Mouse (Mus musculus) heart, embryonic 12.5 days (tissue): ENCODE data around the gene Pex7. TPM values are rescaled to one million over a fixed set of nuclear protein-coding genes. Genes with fewer than 3 reads are reported as not detected.

ENCODE experiments used
- ATAC-seq: fragments of 200-750 bp; cut with Nextera tagmentation; 2 replicates; pipeline ENCODE4 v1.8.0; 2017; ENCODE audit warnings: moderate TSS enrichment, moderate library complexity; ENCODE audit not compliant: insufficient number of reproducible peaks, low FRiP score
- H3K27ac ChIP-seq: fragments of 300-500 bp; sonication (generic); 2 replicates; pipeline ENCODE4 v1.5.1; 2016; ENCODE audit warnings: mild to moderate bottlenecking, moderate library complexity; ENCODE audit not compliant: poor library complexity, severe bottlenecking
- H3K27me3 ChIP-seq: fragments of 300-500 bp; sonication (generic); replicated peaks from 2 replicates; pipeline ENCODE4 v1.6.1; 2016; ENCODE audit warnings: mild to moderate bottlenecking, moderate library complexity
- H3K36me3 ChIP-seq: fragments of 300-500 bp; sonication (generic); 2 replicates; pipeline ENCODE4 v1.6.1; 2016; ENCODE audit warnings: mild to moderate bottlenecking, moderate library complexity
- H3K4me1 ChIP-seq: fragments of 300-500 bp; sonication (generic); replicated peaks from 2 replicates; pipeline ENCODE4 v1.6.1; 2016; ENCODE audit warnings: mild to moderate bottlenecking
- H3K4me2 ChIP-seq: fragments of 300-500 bp; sonication (generic); 2 replicates; pipeline ENCODE4 v1.6.1; 2016; ENCODE audit warnings: mild to moderate bottlenecking, moderate library complexity
- H3K4me3 ChIP-seq: fragments of 300-500 bp; sonication (generic); 2 replicates; pipeline ENCODE4 v1.5.1; 2016; ENCODE audit warnings: mild to moderate bottlenecking
- H3K9ac ChIP-seq: fragments of 300-500 bp; sonication (generic); 2 replicates; pipeline ENCODE4 v1.6.1; 2016; ENCODE audit warnings: mild to moderate bottlenecking, moderate library complexity
- H3K9me3 ChIP-seq: fragments of 300-500 bp; sonication (generic); replicated peaks from 2 replicates; pipeline ENCODE4 v1.6.1; 2016; ENCODE audit warnings: mild to moderate bottlenecking, moderate library complexity
- WGBS: fragments of 180-500 bp; shearing (Covaris S2); methylation state at CpG from one replicate; pipeline ENCODE4 v1.1.7; 2016; 5-methylcytosine and 5-hydroxymethylcytosine counted together
- polyA plus RNA-seq: library from polyadenylated mRNA; unstranded; fragments of >200 nt; fragmentation: Nextera tagmentation; extraction: Ambion mirVana; gene quantifications from 2 replicates; pipeline ENCODE4 v1.2.1, GENCODE M21; 2016

The Pex7 gene
- polyA plus RNA-seq, 1 experiment from 2014 or later, result 36.4 TPM

- H3K9ac ChIP-seq, result no peak overlapping the region
- no peaks in the 10 kb centered on the region for H3K27me3 ChIP-seq
- no peak for ATAC-seq
- H3K36me3 ChIP-seq, result no peaks in the 10 kb centered on the region
- H3K4me1 ChIP-seq, result peaks cover 33% of the 10 kb centered on the region
- no peak overlapping the region for H3K4me3 ChIP-seq
- H3K27ac ChIP-seq, result no peak overlapping the region
- no peak overlapping the region for H3K4me2 ChIP-seq
- 94% methylated on average over 3 of the region's 3 CpGs for WGBS
- H3K9me3 ChIP-seq, result no peaks in the 10 kb centered on the region
Observed at GRCm38 (mm10) chr10:19942621-19943020, 35.1 kb upstream of the Pex7 start.

DNA sequence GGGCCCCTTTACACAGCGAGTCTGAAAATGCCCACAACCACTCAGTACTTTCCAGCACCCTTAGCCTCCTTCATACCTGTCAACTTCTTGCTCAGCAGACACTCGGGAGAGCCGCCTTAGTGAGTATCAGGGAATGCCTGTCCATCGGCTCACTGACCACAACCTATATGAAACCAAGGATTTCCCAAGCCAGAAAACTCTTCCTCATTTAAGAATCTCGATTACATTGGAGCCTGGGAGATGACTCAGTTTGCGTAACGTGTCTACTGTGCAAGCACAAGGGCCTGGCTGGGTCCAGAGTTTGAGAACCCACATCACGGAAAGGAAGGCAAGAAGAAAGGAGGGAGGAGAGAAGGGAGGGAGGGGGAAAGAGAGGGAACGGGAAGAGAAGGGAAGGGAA is 34.4 kb upstream of the Pex7 start:
- Histone ChIP-seq H3K27ac (no peak overlapping the region), H3K4me3 (no peak overlapping the region), H3K9me3 (no peaks in the 10 kb centered on the region), H3K27me3 (no peaks in the 10 kb centered on the region), H3K9ac (no peak overlapping the region), H3K4me1 (peaks cover 40% of the 10 kb centered on the region), H3K36me3 (no peaks in the 10 kb centered on the region), H3K4me2 (no peak overlapping the region)
- ATAC-seq, result no peak
- 80% methylated on average over 9 of the region's 9 CpGs for WGBS

- Histone ChIP-seq H3K27ac (0 out of 2 replicates have a peak overlapping the region, but pooled peaks have one; percentile 16), H3K9me3 (no peaks in the 10 kb centered on the region), H3K4me3 (no peak overlapping the region), H3K27me3 (no peaks in the 10 kb centered on the region), H3K9ac (no peak overlapping the region), H3K4me2 (no peak overlapping the region), H3K36me3 (no peaks in the 10 kb centered on the region), H3K4me1 (peaks cover 45% of the 10 kb centered on the region)
- no peak for ATAC-seq
- WGBS, result 17% methylated on average over 6 of the region's 6 CpGs
Observed at GRCm38 (mm10) chr10:19941063-19941462, 33.6 kb upstream of the Pex7 start.

DNA sequence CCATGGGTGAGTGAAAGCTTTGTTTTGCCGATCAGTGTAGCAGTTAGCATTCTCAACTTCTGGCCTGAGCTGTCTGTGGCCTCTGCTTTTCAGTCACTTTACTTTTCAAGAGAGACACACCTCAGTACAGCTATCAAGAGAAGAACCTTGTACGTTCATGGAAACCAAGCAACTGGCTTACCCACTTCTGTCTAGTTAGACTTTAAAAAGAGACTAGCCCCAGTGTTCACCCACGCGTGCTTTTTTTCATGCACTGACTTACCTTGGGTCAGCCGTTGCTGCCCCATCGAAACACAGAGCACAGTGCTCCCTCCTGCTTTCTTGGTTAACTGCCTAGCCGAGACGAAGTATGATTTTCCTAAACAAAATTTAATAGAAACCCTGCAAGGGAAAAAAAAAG is 33.1 kb upstream of the Pex7 start:
- no peak overlapping the region for H3K9ac ChIP-seq
- 86% methylated on average over 8 of the region's 8 CpGs for WGBS
- H3K4me1 ChIP-seq, result peaks cover 45% of the 10 kb centered on the region
- no peaks in the 10 kb centered on the region for H3K36me3 ChIP-seq
- no peaks in the 10 kb centered on the region for H3K9me3 ChIP-seq
- ATAC-seq, result no peak
- H3K27me3 ChIP-seq, result no peaks in the 10 kb centered on the region
- no peak overlapping the region for H3K4me3 ChIP-seq
- H3K4me2 ChIP-seq, result no peak overlapping the region
- H3K27ac ChIP-seq, result no peak overlapping the region

DNA sequence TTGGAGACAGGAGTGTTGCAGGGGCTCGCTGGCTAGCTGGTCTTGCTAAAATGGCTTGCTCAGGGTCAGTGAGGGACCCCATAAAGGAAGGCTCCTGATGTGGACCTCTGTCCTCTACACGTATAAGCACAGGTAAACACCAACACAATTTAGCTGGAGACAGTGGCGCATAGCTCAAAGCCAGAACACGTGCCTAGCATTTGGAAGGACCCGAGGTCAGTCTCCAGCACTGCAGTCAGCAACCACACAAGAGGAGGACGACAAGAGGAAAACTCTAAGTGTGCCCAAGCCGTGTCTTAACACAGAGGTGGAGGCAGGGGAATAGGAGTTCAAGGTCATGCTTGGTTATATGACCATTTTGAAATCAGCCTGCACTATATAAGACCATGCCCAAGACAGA is 32.6 kb upstream of the Pex7 start:
- Histone ChIP-seq H3K4me1 (peaks cover 45% of the 10 kb centered on the region), H3K27me3 (no peaks in the 10 kb centered on the region), H3K27ac (no peak overlapping the region), H3K9ac (no peak overlapping the region), H3K36me3 (no peaks in the 10 kb centered on the region), H3K9me3 (no peaks in the 10 kb centered on the region), H3K4me2 (no peak overlapping the region), H3K4me3 (no peak overlapping the region)
- WGBS, result 78% methylated on average over 7 of the region's 7 CpGs
- no peak for ATAC-seq

DNA sequence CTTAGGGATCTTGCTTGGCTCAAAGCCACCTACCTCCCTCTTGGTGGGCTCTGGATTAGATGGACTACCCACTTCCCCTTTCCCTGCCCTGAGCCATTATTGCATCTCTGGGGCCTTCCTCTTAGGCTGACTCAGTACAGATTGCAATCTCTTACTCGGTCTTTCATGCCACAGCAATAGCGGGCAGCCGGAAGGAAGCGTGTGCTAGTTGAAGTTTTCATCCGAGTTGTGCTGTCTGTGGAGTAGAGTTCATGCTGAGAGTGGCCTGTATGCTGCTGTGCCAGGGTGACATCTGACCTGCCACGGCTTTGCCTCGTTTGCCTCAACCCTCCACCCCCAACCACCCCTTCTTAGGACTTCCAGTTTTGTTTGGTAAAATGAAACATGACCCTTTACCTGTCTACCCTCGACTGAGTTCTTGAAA is 31.8 kb upstream of the Pex7 start:
- ATAC-seq, result no peak
- 57% methylated on average over 8 of the region's 8 CpGs for WGBS
- H3K27ac ChIP-seq, result no peak overlapping the region

DNA sequence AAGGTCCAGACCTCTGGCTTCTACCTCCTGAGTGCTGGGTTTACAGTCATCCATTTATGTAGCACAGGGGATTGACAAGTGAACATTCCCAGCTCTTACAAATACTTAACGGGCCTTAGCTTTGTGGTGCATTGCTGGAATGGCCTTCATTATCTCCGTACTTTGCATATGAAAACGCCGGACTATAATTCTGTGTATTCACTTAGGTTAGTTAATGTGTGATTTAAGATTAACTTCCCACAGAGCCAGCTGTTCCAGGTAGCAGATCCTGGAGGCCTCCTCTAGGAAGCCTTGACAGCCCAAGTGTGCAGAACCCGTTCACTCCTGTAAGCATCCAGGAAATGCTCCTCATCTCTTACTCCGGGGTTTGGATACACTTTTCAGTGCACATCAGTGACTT is 31.2 kb upstream of the Pex7 start:
- Histone ChIP-seq H3K9ac (no peak overlapping the region), H3K4me3 (no peak overlapping the region), H3K36me3 (no peaks in the 10 kb centered on the region), H3K27me3 (no peaks in the 10 kb centered on the region), H3K27ac (no peak overlapping the region), H3K4me1 (peaks cover 45% of the 10 kb centered on the region), H3K9me3 (no peaks in the 10 kb centered on the region), H3K4me2 (no peak overlapping the region)
- 74% methylated on average over 6 of the region's 6 CpGs for WGBS
- no peak for ATAC-seq

More for the DNA sequence above, 31.8 kb upstream of the Pex7 start:
- H3K36me3 ChIP-seq, result no peaks in the 10 kb centered on the region
- H3K9ac ChIP-seq, result no peak overlapping the region
- no peaks in the 10 kb centered on the region for H3K9me3 ChIP-seq
- H3K27me3 ChIP-seq, result no peaks in the 10 kb centered on the region
- no peak overlapping the region for H3K4me3 ChIP-seq
- no peak overlapping the region for H3K4me2 ChIP-seq
- H3K4me1 ChIP-seq, result peaks cover 45% of the 10 kb centered on the region

- no peaks in the 10 kb centered on the region for H3K36me3 ChIP-seq
- no peak for ATAC-seq
- H3K4me3 ChIP-seq, result peak overlapping the region; percentile 21
- H3K27me3 ChIP-seq, result no peaks in the 10 kb centered on the region
- H3K9me3 ChIP-seq, result no peaks in the 10 kb centered on the region
- no peak overlapping the region for H3K27ac ChIP-seq
- H3K9ac ChIP-seq, result peak overlapping the region; percentile 7; the same call in 1 of the 2 replicates
- peak overlapping the region; percentile 53 for H3K4me2 ChIP-seq
- WGBS, result 60% methylated on average over 9 of the region's 9 CpGs
- H3K4me1 ChIP-seq, result peaks cover 49% of the 10 kb centered on the region
Observed at GRCm38 (mm10) chr10:19936961-19937708, 29.6 kb upstream of the Pex7 start.

- 54% methylated on average over 4 of the region's 4 CpGs for WGBS
- Histone ChIP-seq H3K4me2 (peak overlapping the region; percentile 47; the same call in 1 of the 2 replicates), H3K27ac (no peak overlapping the region), H3K9ac (no peak overlapping the region), H3K4me3 (peak overlapping the region; percentile 28), H3K9me3 (no peaks in the 10 kb centered on the region), H3K27me3 (no peaks in the 10 kb centered on the region), H3K36me3 (no peaks in the 10 kb centered on the region), H3K4me1 (peaks cover 44% of the 10 kb centered on the region)
- ATAC-seq, result no peak
Observed at GRCm38 (mm10) chr10:19935821-19936367, 28.4 kb upstream of the Pex7 start.

GRCm38 (mm10) chr10:19935295-19935623 is 27.8 kb upstream of the Pex7 start:
- H3K9me3 ChIP-seq, result no peaks in the 10 kb centered on the region
- H3K27ac ChIP-seq, result no peak overlapping the region
- WGBS, result 6% methylated on average over 10 of the region's 10 CpGs
- peaks cover 38% of the 10 kb centered on the region for H3K4me1 ChIP-seq
- H3K36me3 ChIP-seq, result no peaks in the 10 kb centered on the region
- peak overlapping the region; percentile 91 for H3K9ac ChIP-seq
- no peaks in the 10 kb centered on the region for H3K27me3 ChIP-seq
- no peak for ATAC-seq
- H3K4me3 ChIP-seq, result peak overlapping the region; percentile 90
- peak overlapping the region; percentile 96 for H3K4me2 ChIP-seq

DNA sequence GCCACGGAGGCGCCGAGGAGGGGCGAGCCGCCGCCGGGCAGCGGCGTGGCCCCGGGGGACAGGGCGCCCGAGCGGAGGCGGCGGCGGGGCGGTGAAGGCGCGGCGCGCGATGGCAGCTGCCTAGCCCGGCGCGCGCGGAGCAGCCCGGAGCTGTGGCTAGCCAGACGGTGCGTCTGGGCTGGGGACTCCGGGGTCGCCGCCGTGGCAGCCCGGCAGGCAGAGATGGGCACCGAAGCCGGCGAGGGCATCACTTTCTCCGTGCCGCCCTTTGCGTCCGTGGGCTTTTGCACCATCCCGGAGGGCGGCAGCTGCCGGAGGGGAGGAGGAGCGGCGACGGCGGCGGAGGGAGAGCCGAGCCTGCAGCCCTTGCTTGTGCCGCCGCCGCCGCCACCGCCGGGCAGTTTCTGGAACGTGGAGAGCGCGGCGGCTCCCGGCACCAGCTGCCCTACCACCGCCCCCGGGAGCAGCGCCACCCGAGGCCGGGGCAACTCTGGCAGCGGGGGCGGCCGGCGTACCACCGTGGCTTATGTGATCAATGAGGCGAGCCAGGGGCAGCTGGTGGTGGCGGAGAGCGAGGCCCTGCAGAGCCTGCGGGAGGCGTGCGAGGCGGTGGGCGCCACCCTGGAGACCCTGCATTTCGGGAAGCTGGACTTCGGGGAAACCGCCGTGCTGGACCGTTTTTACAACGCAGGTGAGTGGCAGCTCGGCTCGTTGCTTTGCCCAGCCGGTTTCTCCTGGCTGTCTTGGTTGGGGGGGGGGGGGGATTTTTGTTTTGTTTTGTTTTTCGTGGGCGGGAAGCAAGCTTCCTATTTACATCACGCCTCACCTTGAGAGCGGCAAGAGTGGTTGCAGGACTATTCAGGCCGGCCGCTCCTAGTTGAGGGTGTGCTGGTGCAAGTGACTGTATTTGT is 27.1 kb upstream of the Pex7 start, which contains the start of gene Map3k5:
Gene Map3k5 (plus strand): TSS at position 89 of the 911 bp plus-strand sequence.
- under 1% methylated on average over 91 of the region's 95 CpGs for WGBS
- peak within 1 kb of the TSS; percentile 96 for H3K4me2 ChIP-seq
- peak; percentile 75 for ATAC-seq
- peak within 1 kb of the TSS; percentile 91 for H3K9ac ChIP-seq
- H3K36me3 ChIP-seq, result no peaks in the 10 kb centered on the region
- H3K4me3 ChIP-seq, result peak within 1 kb of the TSS; percentile 90
- H3K9me3 ChIP-seq, result no peaks in the 10 kb centered on the region
- peaks cover 34% of the 10 kb centered on the region for H3K4me1 ChIP-seq
- peak within 1 kb of the TSS; percentile 91 for H3K27ac ChIP-seq
- no peaks in the 10 kb centered on the region for H3K27me3 ChIP-seq
